In the genomic region with DNA sequence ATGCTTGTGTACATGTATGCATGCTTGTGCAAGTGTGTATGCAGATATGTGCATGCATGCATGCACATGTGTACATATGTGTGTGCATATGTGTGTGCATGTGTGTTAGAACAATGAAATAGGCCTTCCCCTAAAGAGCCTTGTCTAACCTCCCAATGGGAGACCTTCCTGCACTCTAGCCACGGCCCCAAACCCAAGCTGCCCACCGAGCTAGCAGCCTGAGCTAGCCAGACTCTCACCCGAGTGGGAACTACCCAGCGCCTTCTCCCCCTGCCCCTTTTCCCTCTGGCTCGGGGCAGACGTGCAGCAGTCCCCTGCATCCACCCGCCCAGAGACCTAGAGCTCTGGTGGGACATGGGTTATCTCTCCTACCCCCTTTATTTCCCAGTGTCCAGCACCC, we compare ENCODE assay signal across 26 mouse cellular contexts. TPM values are rescaled to one million over a fixed set of nuclear protein-coding genes. Genes with fewer than 3 reads are reported as not detected.
DNase-seq lines count a peak whose midpoint lies in the region; TF ChIP-seq lines count a peak whose summit lies in the region.
"Had no signal": no experiment of that assay in that cellular context is flagged by ENCODE, and none has a peak within 500 bp of the region (broad histone marks: within the 10 kb centered on the region; RNA-seq: fewer than 3 reads in every experiment).

No protein-coding gene starts in this region.

- no peak overlapping the region for H3K9ac ChIP-seq in heart, adult 2 months (ENCODE audit: low read depth, low read length)
- H3K9ac ChIP-seq: embryonic facial prominence, embryonic 12.5 days; forebrain, embryonic 12.5 days; forebrain, postnatal 0 days; heart, embryonic 15.5 days; hindbrain, embryonic 13.5 days had no signal

- intact Hi-C loops in heart, adult 2 months (cut with DNase I): no loop called here
- intact Hi-C loops in left cerebral cortex, postnatal 4 days (cut with DNase I): loop anchor here (10.0 kb wide), 1 partner anchor 179 kb away; no protein-coding TSS in a partner anchor

- peaks cover 25% of the 10 kb centered on the region for H3K4me1 ChIP-seq in heart, embryonic 10.5 days
- no peaks in the 10 kb centered on the region for H3K4me1 ChIP-seq in heart, adult 2 months (ENCODE audit: control insufficient read depth, insufficient read depth, low read length)

- 0 out of 2 replicates have a peak, but pooled peaks cover 4% of the 10 kb centered on the region for H3K27me3 ChIP-seq in heart, embryonic 10.5 days (ENCODE audit: insufficient read depth, poor library complexity, severe bottlenecking)
- no peaks in the 10 kb centered on the region for H3K27me3 ChIP-seq in heart, adult 2 months (ENCODE audit: control insufficient read depth, insufficient read depth, low read length)
- H3K27me3 ChIP-seq: CH12.LX; embryonic facial prominence, embryonic 12.5 days; heart, embryonic 15.5 days had no signal

- H3K9me3 ChIP-seq in heart, embryonic 10.5 days: no peaks in the 10 kb centered on the region
- H3K9me3 ChIP-seq: embryonic facial prominence, embryonic 12.5 days; forebrain, embryonic 12.5 days; heart, embryonic 15.5 days; hindbrain, embryonic 13.5 days had no signal

- H3K27ac ChIP-seq in heart, embryonic 10.5 days: no peak overlapping the region
- no peak overlapping the region for H3K27ac ChIP-seq in heart, adult 2 months
- H3K27ac ChIP-seq: embryonic facial prominence, embryonic 12.5 days; forebrain, embryonic 12.5 days; heart, embryonic 15.5 days; hindbrain, embryonic 13.5 days; hindbrain, postnatal 0 days had no signal

- H3K4me3 ChIP-seq in heart, embryonic 10.5 days: no peak overlapping the region
- no peak overlapping the region for H3K4me3 ChIP-seq in heart, adult 2 months
- H3K4me3 ChIP-seq: embryonic facial prominence, embryonic 12.5 days; forebrain, embryonic 12.5 days; heart, embryonic 15.5 days; hindbrain, embryonic 13.5 days had no signal

- H3K36me3 ChIP-seq in heart, embryonic 10.5 days: no peaks in the 10 kb centered on the region
- no peaks in the 10 kb centered on the region for H3K36me3 ChIP-seq in heart, adult 2 months (ENCODE audit: control insufficient read depth, insufficient read depth, low read length)
- H3K36me3 ChIP-seq: embryonic facial prominence, embryonic 12.5 days; forebrain, embryonic 12.5 days; heart, embryonic 15.5 days; hindbrain, embryonic 13.5 days had no signal

- DNase-seq in cerebellum, adult 9-10 months: peak; percentile 33
- DNase-seq in cerebellum, adult 18-20 months: no peak
- DNase-seq in heart, embryonic 10.5 days (ENCODE audit: low spot score): peak; percentile 69
- DNase-seq in heart, adult 2 months: no peak
- peak; percentile 6 to 52 for DNase-seq in spleen, postnatal 4 days (ENCODE audit: low spot score in 2 of 2)
- no peak for DNase-seq in spleen, adult 12 weeks (ENCODE audit: low spot score)
- no peak for DNase-seq in left cerebral cortex, postnatal 4 days
- DNase-seq: adrenal gland, postnatal 14 days; forebrain, postnatal 0 days; gastrocnemius, postnatal 14 days; heart, postnatal 14 days had no signal

- TF ChIP-seq CTCF in heart, adult 2 months (IDR thresholded peaks at IDR 0.05): no peak

- H3K79me2 ChIP-seq in heart, adult 2 months (replicated peaks; ENCODE audit: control insufficient read depth, insufficient read depth, low read length): no peaks in the 10 kb centered on the region

- no peak for TF ChIP-seq POLR2A in heart, adult 2 months (IDR thresholded peaks at IDR 0.05; ENCODE audit: insufficient read depth, low read depth, low read length)

- 75% methylated on average over 7 of the region's 7 CpGs for WGBS in heart, embryonic 10.5 days
- WGBS in heart, adult 2 months: 68% methylated on average over 7 of the region's 7 CpGs

- no peak for TF ChIP-seq EP300 in heart, adult 2 months (IDR thresholded peaks at IDR 0.05; ENCODE audit: insufficient read depth, low read depth, low read length)

RNA-seq across cellular contexts. Expression of a gene that starts 47.3 kb away (rescaled TPM):
- polyA plus RNA-seq in heart, embryonic 10.5 days (2016; fragmentation: Nextera tagmentation; extraction: Ambion mirVana): not detected in 2 replicates
- total RNA-seq in heart, adult 2 months (2021): not detected
- not detected in 2 replicates for polyA plus RNA-seq in heart, adult 2 months (2012; rRNA removed)
- not detected for total RNA-seq in left cerebral cortex, postnatal 4 days (2021)
- total RNA-seq: adrenal gland, adult 18-20 months; adrenal gland, postnatal 14 days; CH12.LX; forebrain, postnatal 0 days; gastrocnemius, adult 18-20 months; gastrocnemius, postnatal 14 days; heart, postnatal 14 days; hematopoietic stem cell, adult 5-6 weeks; hindbrain, postnatal 0 days had no signal
- polyA plus RNA-seq: activated CD4-positive, CD25-positive, alpha-beta regulatory T cell, adult 4 months; cortical plate, adult 2 months; embryonic facial prominence, embryonic 12.5 days; forebrain, embryonic 12.5 days; forebrain, postnatal 0 days; gonadal fat pad, adult 2 months; heart, embryonic 11.5 days; heart, embryonic 15.5 days; hindbrain, embryonic 13.5 days; hindbrain, postnatal 0 days; intestine, embryonic 14.5 days; Patski had no signal

Comparison
In these comparisons a context has a peak if more than half of its experiments do, and no peak if none do; other contexts are left out.
1. DNase-seq: peak in cerebellum, adult 9-10 months (single experiment), heart, embryonic 10.5 days (single experiment) and spleen, postnatal 4 days (2 of 2); none in cerebellum, adult 18-20 months (0 of 2), heart, adult 2 months (0 of 2), spleen, adult 12 weeks (single experiment) and left cerebral cortex, postnatal 4 days (single experiment).